Mouse (Mus musculus) embryonic stem cell, embryonic (primary cell): Measurements from ENCODE around the gene Banp.

Experiments
- CTCF ChIA-PET, 4 experiments: fragments of 300-600 bp in 2 of 4; fragments of 350-600 bp in 2 of 4; sonication (Branson Sonifier 250); formaldehyde crosslinking; loops; one replicate each; lab custom pipeline; 2022; ENCODE audit warnings: inconsistent platforms in 2 of 4; lab: Charles Lee
- POLR2A ChIA-PET, 4 experiments: fragments of 300-600 bp in 2 of 4; fragments of 350-600 bp in 2 of 4; sonication (Branson Sonifier 250); formaldehyde crosslinking; loops; one replicate each; lab custom pipeline; 2022; ENCODE audit warnings: antibody characterized with exemption in 4 of 4, inconsistent platforms in 1 of 4; lab: Charles Lee

The Banp gene

DNA sequence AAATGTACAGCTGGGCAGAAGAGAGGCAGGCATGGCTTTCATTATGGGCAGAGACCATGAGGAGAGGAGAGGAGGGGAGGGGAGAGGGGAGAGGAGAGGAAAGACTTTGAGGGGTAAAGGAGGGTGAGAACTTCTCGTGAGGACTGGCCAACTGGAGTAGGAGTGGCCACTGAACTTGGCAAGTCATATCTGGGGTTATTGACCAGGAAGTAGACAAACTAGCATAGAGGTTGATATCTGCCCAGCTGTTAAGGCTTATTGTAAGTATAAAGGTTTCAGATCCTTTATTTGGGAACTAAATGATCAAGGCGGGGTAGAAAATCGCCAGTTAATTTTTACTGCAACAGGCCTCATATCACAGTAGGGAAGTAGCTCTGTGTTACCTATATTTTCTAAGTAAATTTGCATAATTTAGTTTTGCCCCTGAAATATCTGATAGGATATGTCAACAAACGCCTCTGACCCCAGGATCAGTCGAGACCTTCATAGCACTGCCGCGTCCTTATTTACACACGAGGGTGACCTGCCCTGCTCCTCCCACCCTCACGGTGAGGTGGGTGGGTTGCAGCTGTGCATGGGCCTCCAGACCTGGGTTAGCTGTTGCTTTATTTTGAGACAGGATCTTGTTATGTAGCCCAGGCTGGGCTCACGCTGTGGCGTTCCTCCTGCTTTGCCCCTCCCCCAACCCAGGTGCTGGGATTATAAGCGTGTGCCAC is 113.1 kb downstream of the Banp start:
- ChIA-PET CTCF (no interaction called here), POLR2A (interaction anchor here in 1 of 4 experiments (0.6 kb wide), 1 partner anchor 1115 kb away, joined by 3 read pairs; no protein-coding TSS in a partner anchor)

DNA sequence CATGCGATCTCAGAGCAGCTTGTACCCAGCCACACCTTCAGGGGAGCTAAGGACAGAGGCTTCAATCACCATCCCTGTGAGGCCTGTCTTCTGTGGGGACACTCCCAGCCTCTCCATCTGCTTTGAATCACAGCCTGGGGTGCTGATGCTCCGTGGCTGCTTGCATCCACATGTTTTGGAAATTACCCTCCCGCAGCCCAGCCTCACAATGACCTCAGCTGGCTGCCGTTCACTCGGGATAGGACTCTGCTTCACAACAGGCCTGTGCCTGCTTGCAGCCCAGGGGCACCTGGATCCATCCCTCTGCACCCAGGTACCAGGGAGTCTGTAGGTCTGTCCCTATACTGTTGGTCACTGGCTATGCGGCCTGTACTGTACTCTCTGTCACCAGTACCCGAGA is 114.8 kb downstream of the Banp start:
- CTCF ChIA-PET = interaction anchor here in 2 of 4 experiments (0.6 kb wide), 2 partner anchors 29 to 74 kb away, joined by 3 to 8 read pairs; no protein-coding TSS in a partner anchor

DNA sequence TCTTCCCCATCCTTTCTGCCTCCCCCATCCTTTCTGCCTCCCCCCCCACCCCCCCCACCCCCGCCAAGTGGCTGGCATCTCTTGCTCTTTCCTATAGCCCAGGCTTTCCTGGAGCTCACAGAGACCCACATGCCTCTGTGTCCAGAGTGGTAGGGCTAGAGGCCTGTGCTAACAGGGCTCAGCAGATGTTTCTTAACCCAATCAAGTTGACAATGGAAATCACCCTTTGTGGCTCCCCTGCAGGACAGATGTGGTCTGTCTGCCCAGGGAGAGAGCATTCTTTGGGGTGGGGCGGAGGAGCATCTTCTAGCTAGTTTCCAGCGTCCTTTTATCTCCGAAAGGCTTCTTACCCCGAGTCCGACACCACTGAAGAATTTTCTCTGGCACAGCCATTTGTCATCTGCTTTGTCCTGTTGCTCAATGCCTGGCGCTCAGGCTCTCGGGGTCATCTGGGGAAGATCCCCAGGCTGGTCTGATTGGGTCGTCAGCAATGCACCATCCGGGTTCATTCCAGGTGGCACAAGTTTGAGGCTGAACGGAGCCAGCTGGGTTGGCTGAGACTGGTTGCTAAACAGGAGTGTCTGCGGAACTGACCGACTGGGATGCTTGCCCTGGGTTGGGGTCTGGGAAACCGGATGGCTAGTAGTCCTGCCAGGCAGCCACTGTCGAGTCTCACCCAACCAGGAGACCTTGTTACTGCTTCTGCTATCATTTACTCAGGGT is 118.4 kb downstream of the Banp start:
- ChIA-PET POLR2A (interaction anchor here in 2 of 4 experiments (0.6 to 2.6 kb wide), 4 partner anchors 8 to 217 kb away, joined by 3 to 10 read pairs (median 4); no protein-coding TSS in a partner anchor), CTCF (interaction anchor here in 2 of 4 experiments (0.7 to 1.1 kb wide), 2 partner anchors 84 to 133 kb away, joined by 7 to 8 read pairs; no protein-coding TSS in a partner anchor)

More for the DNA sequence above, 114.8 kb downstream of the Banp start:
- POLR2A ChIA-PET = interaction anchor here in 1 of 4 experiments (1.0 kb wide), 1 partner anchor 214 kb away, joined by 3 read pairs; no protein-coding TSS in a partner anchor

DNA sequence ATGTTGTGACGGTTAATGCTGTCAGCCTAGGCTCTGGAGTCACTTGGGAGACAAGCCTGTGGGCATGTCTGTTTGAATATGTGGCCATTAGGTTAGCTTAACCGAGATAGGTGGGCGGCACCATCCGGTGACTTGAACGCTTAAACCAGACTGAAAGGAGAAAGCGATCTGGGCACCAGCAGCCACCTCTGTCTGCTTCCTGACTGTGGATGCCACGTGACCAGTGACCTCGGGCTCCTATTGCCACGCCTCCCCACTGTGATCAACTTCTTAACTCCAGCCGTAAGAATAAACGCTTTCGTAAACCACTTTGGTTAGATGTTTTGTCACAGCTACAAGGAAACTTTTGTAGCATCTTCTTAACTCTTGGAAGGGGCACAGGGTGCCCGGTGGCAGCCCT is 119.1 kb downstream of the Banp start:
- POLR2A ChIA-PET = interaction anchor here in 2 of 4 experiments (0.6 to 2.6 kb wide), 3 partner anchors 9 to 218 kb away, joined by 3 to 10 read pairs (median 6); no protein-coding TSS in a partner anchor
- CTCF ChIA-PET = interaction anchor here in 1 of 4 experiments (1.1 kb wide), 1 partner anchor 134 kb away, joined by 7 read pairs; no protein-coding TSS in a partner anchor

DNA sequence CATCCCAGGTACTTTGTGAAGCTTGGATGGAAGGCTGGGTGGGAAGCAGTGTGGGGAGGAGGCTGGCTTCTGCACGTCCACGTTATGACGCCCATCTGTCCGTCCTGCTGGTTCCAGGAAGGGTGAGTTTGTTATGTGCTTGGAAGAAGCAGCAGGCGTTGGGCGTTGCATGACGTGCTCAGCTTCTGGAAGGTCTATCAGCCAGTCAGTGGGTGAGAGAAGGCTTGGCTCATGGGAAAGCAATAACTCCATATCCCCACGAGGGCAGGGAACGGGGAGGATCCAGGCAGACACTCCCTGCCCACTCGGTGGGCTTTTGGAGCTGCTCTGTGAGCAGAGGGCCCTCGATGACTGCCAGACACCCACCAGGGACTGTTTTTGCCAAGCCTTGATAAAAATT is 119.7 kb downstream of the Banp start:
- CTCF ChIA-PET = interaction anchor here in 1 of 4 experiments (0.6 kb wide), 1 partner anchor 46 kb away, joined by 7 read pairs; no protein-coding TSS in a partner anchor
- POLR2A ChIA-PET = interaction anchor here in 1 of 4 experiments (1.6 to 2.6 kb wide), 2 partner anchors 10 to 219 kb away, joined by 3 to 10 read pairs; no protein-coding TSS in a partner anchor

DNA sequence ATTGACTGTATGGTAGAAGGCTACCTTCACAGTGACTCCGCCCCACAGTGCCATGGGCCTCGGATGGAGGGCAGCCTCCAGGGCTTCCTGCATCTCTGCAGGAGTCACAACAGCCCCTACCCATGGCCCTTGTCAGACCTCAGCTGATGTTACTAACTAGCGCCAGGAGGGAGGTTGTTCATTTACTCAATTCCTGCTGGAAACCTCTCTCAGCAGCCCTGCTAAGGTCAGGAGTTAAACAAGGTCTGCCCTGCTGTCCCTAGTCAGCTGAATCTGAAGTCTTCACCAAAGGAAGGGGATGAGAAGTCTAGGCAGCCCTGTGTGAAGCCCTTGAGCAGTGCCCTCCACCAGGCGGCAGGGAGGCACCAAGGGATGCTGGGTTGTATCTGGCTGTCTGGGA is 121.6 kb downstream of the Banp start:
- POLR2A ChIA-PET = interaction anchor here in 1 of 4 experiments (0.6 kb wide), 1 partner anchor 503 kb away, joined by 3 read pairs; no protein-coding TSS in a partner anchor
- CTCF ChIA-PET = interaction anchor here in 1 of 4 experiments (0.5 kb wide), 1 partner anchor 18 kb away, joined by 3 read pairs; no protein-coding TSS in a partner anchor

DNA sequence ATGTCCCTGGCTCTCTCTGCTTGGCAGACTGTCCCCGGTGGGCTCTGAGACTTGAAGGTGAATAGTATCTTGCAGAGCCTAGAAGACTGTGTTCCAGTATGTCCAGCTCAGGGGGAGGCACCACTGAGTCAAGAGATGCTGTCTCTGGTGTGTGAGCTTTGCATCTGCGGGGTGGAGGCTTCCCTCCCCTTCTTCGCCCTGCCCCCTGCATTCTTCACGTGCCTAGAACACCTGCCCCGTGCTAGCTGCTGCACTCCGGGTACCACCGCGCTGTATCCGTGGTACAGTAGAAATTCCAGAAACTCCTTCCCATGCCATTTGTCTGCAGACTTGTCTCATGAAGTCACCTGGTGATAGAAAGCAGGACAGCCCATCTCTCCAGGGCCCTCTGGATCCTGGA is 124.4 kb downstream of the Banp start:
- CTCF ChIA-PET = interaction anchor here in 2 of 4 experiments (0.7 to 1.1 kb wide), 2 partner anchors 36 to 44 kb away, joined by 3 read pairs; no protein-coding TSS in a partner anchor
- POLR2A ChIA-PET = interaction anchor here in 2 of 4 experiments (0.5 to 1.4 kb wide), 2 partner anchors 223 to 506 kb away, joined by 3 read pairs; no protein-coding TSS in a partner anchor

DNA sequence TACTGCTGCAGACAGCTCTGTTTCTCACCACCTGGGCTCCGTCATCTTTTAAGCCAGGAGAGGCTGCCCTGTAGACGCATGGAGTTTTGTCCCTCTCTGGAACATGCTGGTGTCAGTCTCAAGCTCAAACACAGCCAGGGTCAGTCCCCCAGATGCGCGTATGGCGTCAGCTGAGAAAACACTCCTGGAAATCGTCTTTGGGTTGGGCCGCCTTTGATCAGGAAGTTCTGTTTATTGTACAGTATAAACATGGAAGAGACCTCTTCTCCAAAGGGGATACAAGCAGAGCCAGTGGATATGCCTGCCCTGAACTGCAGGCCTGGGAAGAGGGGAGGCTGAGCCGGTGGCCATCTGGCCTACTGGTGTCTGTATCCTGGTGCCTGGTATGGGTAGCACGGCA is 124.9 kb downstream of the Banp start:
- CTCF ChIA-PET = interaction anchor here in 2 of 4 experiments (0.7 to 1.7 kb wide), 3 partner anchors 36 to 96 kb away, joined by 3 to 4 read pairs (median 3); no protein-coding TSS in a partner anchor
- POLR2A ChIA-PET = interaction anchor here in 2 of 4 experiments (0.5 to 1.4 kb wide), 2 partner anchors 224 to 507 kb away, joined by 3 read pairs; no protein-coding TSS in a partner anchor

DNA sequence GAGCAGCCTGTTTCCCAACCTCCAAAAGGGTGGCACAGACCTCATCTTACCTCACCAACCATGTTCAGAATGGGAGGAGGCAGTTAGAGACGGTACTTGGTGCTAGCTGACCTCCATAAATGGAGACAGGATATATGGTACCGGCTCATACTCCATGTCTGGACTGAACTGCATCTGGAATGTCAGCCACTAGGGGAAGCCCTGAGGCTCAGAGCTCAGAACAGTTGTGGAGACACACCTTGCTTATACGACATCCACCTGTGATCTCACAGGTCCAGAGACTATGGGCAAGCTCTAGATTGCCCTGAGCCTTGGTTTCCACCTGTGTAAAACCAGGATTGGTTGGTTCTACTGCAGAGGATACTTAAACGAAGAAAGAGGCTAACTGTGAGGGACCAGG is 125.4 kb downstream of the Banp start:
- POLR2A ChIA-PET = interaction anchor here in 1 of 4 experiments (1.4 kb wide), 1 partner anchor 224 kb away, joined by 3 read pairs; no protein-coding TSS in a partner anchor
- CTCF ChIA-PET = interaction anchor here in 2 of 4 experiments (0.9 to 1.7 kb wide), 3 partner anchors 43 to 295 kb away, joined by 3 to 4 read pairs (median 3); no protein-coding TSS in a partner anchor

DNA sequence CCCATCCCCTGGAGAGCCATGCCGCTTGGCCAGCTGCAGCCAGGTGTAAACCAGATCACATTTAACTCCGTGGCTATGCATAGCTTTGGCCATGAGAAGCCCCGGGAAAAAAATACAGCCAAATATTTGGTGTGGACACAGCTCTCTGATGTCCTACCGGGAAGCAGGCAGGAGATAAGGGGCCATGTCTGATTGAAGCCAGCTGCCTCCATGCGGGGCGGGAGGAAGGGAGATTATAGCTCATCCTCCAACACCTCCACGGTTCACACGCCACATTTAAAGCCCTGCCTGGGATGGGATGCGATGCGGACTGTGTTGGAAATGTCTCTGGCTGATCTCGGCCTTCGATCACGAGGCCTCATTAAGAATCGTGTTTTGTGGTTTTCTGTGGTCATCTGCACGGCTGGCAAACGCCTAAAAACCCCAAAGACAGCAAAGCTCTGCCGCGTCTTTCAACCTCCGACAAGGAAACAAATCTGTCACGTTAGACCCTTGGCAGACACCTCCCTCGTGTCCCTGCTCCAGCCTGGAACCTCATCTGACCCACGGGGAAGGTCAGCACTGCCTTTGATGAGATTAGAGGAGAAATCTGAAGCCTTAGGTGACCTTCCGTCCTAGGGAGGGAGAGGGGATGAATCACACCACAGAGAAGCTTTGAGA is 126.8 kb downstream of the Banp start:
- ChIA-PET CTCF (interaction anchor here in 2 of 4 experiments (0.6 to 1.7 kb wide), 2 partner anchors 98 to 1693 kb away, joined by 4 to 8 read pairs; no protein-coding TSS in a partner anchor), POLR2A (interaction anchor here in 2 of 4 experiments (0.6 to 1.7 kb wide), 6 partner anchors 10 to 278 kb away, joined by 3 to 6 read pairs (median 4); no protein-coding TSS in a partner anchor)

DNA sequence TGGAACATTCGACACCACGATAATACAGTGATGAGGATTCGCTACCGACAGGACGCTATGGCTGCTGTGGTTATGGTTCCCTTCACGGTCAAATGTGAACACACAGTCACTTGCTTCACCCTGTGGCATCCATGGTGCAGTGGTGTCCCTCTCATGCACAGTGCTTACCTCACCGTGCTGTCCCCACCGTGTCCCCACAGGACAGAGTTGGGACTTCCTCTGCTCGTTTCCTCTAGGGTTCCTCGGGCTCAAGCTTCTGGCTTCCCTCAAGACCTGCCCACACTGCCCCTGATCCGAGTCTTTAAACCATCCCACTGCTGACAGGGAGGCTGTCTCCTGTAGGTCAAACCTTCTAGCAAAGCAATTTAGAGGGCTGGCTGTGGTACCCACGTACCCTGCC is 128.8 kb downstream of the Banp start:
- CTCF ChIA-PET = interaction anchor here in 1 of 4 experiments (1.5 kb wide), 1 partner anchor 10 kb away, joined by 5 read pairs; no protein-coding TSS in a partner anchor
- POLR2A ChIA-PET = interaction anchor here in 2 of 4 experiments (1.1 to 2.3 kb wide), 7 partner anchors 9 to 37 kb away, joined by 3 to 10 read pairs (median 4); no protein-coding TSS in a partner anchor
